Mouse (Mus musculus) hindbrain, embryonic 14.5 days (tissue): ENCODE results near the gene Tdrd9. TPM values are rescaled to one million over a fixed set of nuclear protein-coding genes. Genes with fewer than 3 reads are reported as not detected.

ENCODE experiments used
- ATAC-seq: fragments of 200-750 bp; cut with Nextera tagmentation; 2 replicates; pipeline ENCODE4 v1.8.0; 2017; ENCODE audit warnings: moderate number of reproducible peaks, mild to moderate bottlenecking, moderate TSS enrichment, moderate library complexity; ENCODE audit not compliant: low FRiP score
- DNase-seq: peaks from one replicate; pipeline ENCODE4 v3.0.0-alpha.2; 2015; ENCODE audit warnings: low spot score
- H3K27ac ChIP-seq: fragments of 300-500 bp; sonication (generic); 2 replicates; pipeline ENCODE4 v1.5.1; 2014; ENCODE audit warnings: mild to moderate bottlenecking, moderate library complexity
- H3K27me3 ChIP-seq: fragments of 300-500 bp; sonication (generic); 2 replicates; pipeline ENCODE4 v1.6.1; 2014; ENCODE audit warnings: mild to moderate bottlenecking, low read length, mixed read lengths; ENCODE audit not compliant: control insufficient read depth, insufficient read depth
- H3K36me3 ChIP-seq: fragments of 300-500 bp; sonication (generic); replicated peaks from 2 replicates; pipeline ENCODE4 v1.6.1; 2014; ENCODE audit not compliant: control insufficient read depth, insufficient read depth
- H3K4me1 ChIP-seq: fragments of 300-500 bp; sonication (generic); replicated peaks from 2 replicates; pipeline ENCODE4 v1.6.1; 2014; ENCODE audit warnings: antibody characterized with exemption, low read length, mixed read lengths; ENCODE audit not compliant: control insufficient read depth, insufficient read depth
- H3K4me2 ChIP-seq: fragments of 300-500 bp; sonication (generic); replicated peaks from 2 replicates; pipeline ENCODE4 v1.6.1; 2014; ENCODE audit warnings: mild to moderate bottlenecking, moderate library complexity
- H3K4me3 ChIP-seq: fragments of 300-500 bp; sonication (generic); replicated peaks from 2 replicates; pipeline ENCODE4 v1.5.1; 2014; ENCODE audit warnings: mild to moderate bottlenecking, low read length
- H3K9ac ChIP-seq: fragments of 300-500 bp; sonication (generic); 2 replicates; pipeline ENCODE4 v1.6.1; 2014
- H3K9me3 ChIP-seq: fragments of 300-500 bp; sonication (generic); 2 replicates; pipeline ENCODE4 v1.6.1; 2016; ENCODE audit warnings: low read length; ENCODE audit not compliant: control insufficient read depth
- WGBS: fragments of 180-500 bp; shearing (Covaris S2); extraction: QIAGEN DNeasy Blood & Tissue Kit; methylation state at CpG from one replicate; pipeline ENCODE4 v1.1.7; 2014; 5-methylcytosine and 5-hydroxymethylcytosine counted together
- polyA plus RNA-seq: library from polyadenylated mRNA; unstranded; fragments of >200 nt; fragmentation: Nextera tagmentation; extraction: Ambion mirVana; gene quantifications from 2 replicates; pipeline ENCODE4 v1.2.1, GENCODE M21; 2014

The Tdrd9 gene
- polyA plus RNA-seq, 1 experiment from 2014 or later: 0.48 TPM

DNA sequence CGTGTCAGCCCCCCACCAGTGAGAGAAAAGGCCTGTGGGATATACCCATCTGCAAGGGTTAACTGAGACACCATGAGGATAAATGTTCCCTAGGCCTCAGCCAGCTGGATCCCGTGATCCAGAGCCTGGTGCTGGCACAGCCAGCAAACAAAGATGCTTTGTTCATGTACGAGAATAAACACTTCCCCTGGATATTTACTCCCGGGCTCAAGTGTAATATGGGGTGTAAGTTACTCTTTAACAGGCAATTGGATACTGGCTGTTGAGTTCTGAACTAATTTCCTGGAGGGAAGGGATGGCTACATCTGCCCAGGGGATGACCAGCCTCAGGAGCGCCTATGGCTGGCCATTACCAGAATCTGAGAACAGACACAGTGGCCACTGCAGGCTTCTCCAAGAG is 19.7 kb upstream of the Tdrd9 start:
- no peak overlapping the region for H3K4me3 ChIP-seq
- no peak overlapping the region for H3K27ac ChIP-seq
- DNase-seq (no peak), ATAC-seq (no peak)
- no peaks in the 10 kb centered on the region for H3K36me3 ChIP-seq
- WGBS: 46% methylated on average over 5 of the region's 5 CpGs
- no peaks in the 10 kb centered on the region; the same call in 1 of the 2 replicates for H3K4me1 ChIP-seq
- H3K9me3 ChIP-seq: no peaks in the 10 kb centered on the region
- no peak overlapping the region for H3K9ac ChIP-seq
- no peak overlapping the region for H3K4me2 ChIP-seq
- H3K27me3 ChIP-seq: no peaks in the 10 kb centered on the region

DNA sequence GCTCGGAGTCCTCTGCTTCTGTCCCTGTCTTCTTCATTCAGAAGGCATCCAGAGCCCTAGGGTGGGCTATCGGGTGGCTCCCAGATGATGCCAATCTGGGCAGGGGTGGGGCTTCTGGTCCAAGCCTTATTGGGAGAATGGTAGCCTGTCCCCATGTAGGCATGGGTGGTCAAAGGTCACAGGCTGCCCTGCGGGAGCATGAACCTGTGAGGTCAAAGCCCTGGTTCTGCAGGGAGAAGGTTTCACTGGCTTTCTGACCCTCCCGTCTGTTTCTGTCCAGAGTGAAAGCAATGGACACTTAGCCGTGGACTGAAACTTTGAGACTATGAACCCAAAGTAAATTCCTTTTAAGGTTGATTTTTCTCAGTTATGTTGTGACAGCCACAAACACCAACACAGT is 15.2 kb upstream of the Tdrd9 start:
- 79% methylated on average over 5 of the region's 5 CpGs for WGBS
- DNase-seq (no peak), ATAC-seq (no peak)
- Histone ChIP-seq H3K36me3 (peaks cover 21% of the 10 kb centered on the region), H3K9me3 (no peaks in the 10 kb centered on the region), H3K4me2 (no peak overlapping the region), H3K9ac (no peak overlapping the region), H3K27me3 (no peaks in the 10 kb centered on the region), H3K27ac (no peak overlapping the region), H3K4me1 (no peaks in the 10 kb centered on the region; the same call in 1 of the 2 replicates), H3K4me3 (no peak overlapping the region)

DNA sequence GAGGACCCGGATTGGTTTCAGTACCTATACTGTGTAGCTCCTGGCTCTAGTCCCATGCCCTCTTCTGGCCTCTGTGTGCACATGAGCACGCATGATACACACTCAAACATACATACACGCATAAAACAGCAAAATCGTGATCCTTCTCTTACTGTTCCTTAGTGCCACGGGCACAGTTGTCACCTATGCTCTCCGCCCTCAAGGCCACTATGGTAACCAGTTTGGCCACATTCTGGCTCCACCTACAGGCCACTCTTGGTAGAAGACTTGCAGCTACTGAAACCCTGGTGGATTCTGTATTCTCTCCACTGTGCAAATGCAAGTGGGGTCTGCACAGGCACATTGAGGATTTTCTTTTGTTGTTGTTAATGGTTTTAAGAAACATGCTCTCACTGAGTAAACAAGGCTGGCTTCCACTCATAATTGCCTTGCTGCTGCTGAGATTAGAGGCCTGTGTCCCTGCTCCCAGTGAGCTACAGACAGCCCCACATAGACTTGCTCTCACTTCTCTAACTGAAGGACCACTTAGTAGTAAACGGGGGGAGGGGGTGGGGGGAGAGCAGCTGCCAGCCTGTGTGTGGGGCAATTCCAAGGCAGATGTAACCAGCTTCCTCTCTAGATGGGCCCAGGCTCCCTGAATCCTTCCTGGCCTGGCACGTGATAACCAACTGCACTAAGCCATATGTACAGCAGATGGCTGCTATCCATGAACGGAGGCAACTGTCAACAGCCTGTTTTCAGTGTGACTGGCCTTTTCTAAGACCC is 13.1 kb upstream of the Tdrd9 start:
- Histone ChIP-seq H3K4me2 (no peak overlapping the region), H3K4me1 (no peaks in the 10 kb centered on the region), H3K36me3 (peaks cover 40% of the 10 kb centered on the region), H3K27me3 (no peaks in the 10 kb centered on the region), H3K4me3 (no peak overlapping the region), H3K9me3 (no peaks in the 10 kb centered on the region), H3K9ac (no peak overlapping the region), H3K27ac (no peak overlapping the region)
- peak; percentile 57 for ATAC-seq
- 52% methylated on average over 9 of the region's 9 CpGs for WGBS
- DNase-seq: peak; percentile 72

DNA sequence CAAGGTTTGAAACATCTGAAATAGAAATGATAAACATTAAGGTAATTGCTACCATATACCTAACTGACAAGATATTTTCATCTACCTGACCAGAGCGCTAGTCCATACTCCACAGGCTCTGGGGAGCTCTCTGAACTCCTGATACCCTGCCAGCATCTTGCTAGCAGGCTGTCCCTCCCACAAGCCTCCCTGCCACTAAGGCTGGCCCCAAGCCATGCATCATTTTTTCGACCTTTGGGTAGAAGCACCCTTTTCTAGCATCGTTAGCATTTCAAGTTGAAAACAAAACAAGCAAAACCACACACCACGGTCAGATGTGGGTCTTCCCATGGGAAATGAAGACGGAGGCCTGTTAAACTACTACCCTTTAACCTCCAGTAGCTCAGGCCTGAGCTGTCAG is 8.0 kb upstream of the Tdrd9 start:
- DNase-seq: no peak
- Histone ChIP-seq H3K4me1 (peaks cover 12% of the 10 kb centered on the region), H3K27me3 (no peaks in the 10 kb centered on the region), H3K9ac (no peak overlapping the region), H3K36me3 (peaks cover 40% of the 10 kb centered on the region), H3K4me3 (no peak overlapping the region), H3K9me3 (no peaks in the 10 kb centered on the region), H3K4me2 (no peak overlapping the region), H3K27ac (no peak overlapping the region)
- no peak for ATAC-seq
- WGBS: 85% methylated on average over 5 of the region's 5 CpGs

DNA sequence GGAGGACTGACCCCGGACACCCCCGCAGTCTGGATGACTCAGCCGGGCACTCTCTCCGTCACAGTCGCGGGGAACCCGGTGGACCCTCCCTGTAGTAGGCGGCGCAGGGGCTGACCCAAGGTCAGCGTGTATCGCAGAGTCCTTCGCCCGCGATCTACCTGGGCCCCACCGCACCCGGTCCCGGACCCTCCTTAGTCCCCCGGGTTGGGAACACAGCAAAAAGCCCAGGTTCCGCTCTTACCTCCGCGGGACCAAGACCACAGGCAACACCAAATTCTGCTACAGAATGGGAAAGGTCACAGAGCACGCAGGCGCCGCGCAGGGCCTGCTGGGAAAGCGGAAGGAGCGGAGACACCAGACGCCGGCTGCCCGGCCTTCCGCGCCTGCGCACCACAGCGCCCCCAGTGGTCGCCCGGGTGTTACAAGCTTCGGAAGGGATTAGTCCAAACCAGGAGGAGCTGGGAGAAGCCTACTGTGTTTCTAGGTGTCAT is 4.6 kb upstream of the Tdrd9 start, which contains the start of gene Atp5mpl:
TSS of gene Atp5mpl (minus strand) at position 295 of the 491 bp plus-strand sequence.
- under 1% methylated on average over 37 of the region's 37 CpGs for WGBS
- H3K9me3 ChIP-seq: no peaks in the 10 kb centered on the region
- peak within 1 kb of the TSS; percentile 12; the same call in 1 of the 2 replicates for H3K27ac ChIP-seq
- H3K4me1 ChIP-seq: peaks cover 12% of the 10 kb centered on the region
- ATAC-seq (peak; percentile 92), DNase-seq (peak; percentile 97)
- peak within 1 kb of the TSS; percentile 86 for H3K4me2 ChIP-seq
- H3K4me3 ChIP-seq: peak within 1 kb of the TSS; percentile 52
- no peaks in the 10 kb centered on the region for H3K27me3 ChIP-seq
- H3K36me3 ChIP-seq: peaks cover 14% of the 10 kb centered on the region
- H3K9ac ChIP-seq: peak within 1 kb of the TSS; percentile 76

DNA sequence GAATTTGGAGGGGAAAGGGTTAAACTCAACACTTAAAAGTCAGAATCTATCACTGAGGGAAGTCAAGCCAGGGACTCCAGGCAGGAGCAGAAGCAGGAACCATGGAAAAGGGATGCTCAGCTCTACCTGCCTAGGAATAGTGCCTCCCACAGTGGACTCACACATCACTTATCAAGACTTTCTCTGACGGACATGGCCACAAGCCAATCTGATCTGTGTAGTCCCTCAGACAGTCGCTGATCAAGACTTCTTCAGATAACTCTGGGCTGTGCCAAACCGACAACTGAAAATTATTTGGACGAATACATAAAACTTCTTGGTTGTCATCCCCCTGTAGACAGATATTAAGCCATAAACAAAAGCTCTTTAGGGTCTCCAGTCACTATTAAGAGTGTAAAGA is 1.3 kb upstream of the Tdrd9 start:
- Histone ChIP-seq H3K4me2 (no peak overlapping the region), H3K36me3 (no peaks in the 10 kb centered on the region), H3K27me3 (no peaks in the 10 kb centered on the region), H3K9ac (no peak overlapping the region), H3K4me1 (peaks cover 12% of the 10 kb centered on the region), H3K4me3 (no peak overlapping the region), H3K27ac (no peak overlapping the region), H3K9me3 (no peaks in the 10 kb centered on the region)
- 87% methylated on average over 4 of the region's 4 CpGs for WGBS
- DNase-seq (no peak), ATAC-seq (no peak)

DNA sequence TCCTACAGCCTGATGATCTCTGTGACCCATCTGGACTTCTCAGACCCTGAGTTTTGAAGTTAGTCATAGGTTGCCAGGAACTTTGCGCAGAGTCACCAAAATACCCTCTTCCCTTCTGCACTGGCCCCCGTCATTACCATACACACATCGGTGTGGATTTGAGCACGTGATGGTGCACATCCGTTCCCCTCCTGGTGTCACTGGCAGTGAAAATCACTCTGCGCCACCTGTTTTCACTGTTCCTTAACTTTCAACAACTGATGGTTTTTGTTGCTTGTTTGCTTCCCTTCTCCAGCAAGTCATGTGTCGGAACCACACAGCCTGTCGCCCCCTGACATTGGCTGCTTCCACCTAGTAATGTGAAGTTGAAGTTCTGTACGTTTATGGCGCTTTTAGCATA is 1.1 kb downstream of the Tdrd9 start:
- H3K27ac ChIP-seq: no peak overlapping the region
- H3K36me3 ChIP-seq: no peaks in the 10 kb centered on the region
- WGBS: 90% methylated on average over 10 of the region's 10 CpGs
- no peak overlapping the region for H3K4me2 ChIP-seq
- no peaks in the 10 kb centered on the region for H3K27me3 ChIP-seq
- H3K9me3 ChIP-seq: no peaks in the 10 kb centered on the region
- no peak overlapping the region for H3K4me3 ChIP-seq
- DNase-seq (no peak), ATAC-seq (no peak)
- H3K9ac ChIP-seq: no peak overlapping the region
- peaks cover 8% of the 10 kb centered on the region; the same call in 1 of the 2 replicates for H3K4me1 ChIP-seq

DNA sequence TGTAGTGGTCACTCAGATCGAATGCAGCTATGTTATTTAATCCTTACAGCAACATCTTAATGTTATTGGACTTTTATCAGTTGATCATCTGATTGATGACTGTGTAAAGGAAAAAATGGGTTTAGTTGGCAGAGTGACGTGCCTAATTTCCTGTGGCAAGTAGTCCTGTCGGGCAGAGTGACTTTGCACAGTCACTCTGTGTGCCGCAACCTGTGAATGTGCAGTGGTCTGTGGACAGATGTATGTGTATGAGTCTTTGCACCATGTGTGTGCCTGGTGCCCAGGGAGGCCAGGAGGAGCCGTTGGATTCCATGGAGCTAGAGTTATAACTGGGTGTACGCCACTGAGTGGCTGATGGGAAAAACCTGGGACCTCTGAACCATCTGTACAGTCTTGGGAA is 3.2 kb downstream of the Tdrd9 start:
- DNase-seq: no peak
- 87% methylated on average over 6 of the region's 6 CpGs for WGBS
- H3K9me3 ChIP-seq: no peaks in the 10 kb centered on the region
- no peak overlapping the region for H3K9ac ChIP-seq
- no peaks in the 10 kb centered on the region for H3K36me3 ChIP-seq
- H3K27ac ChIP-seq: no peak overlapping the region
- no peak overlapping the region for H3K4me3 ChIP-seq
- no peak for ATAC-seq
- peaks cover 8% of the 10 kb centered on the region; the same call in 1 of the 2 replicates for H3K4me1 ChIP-seq
- no peaks in the 10 kb centered on the region for H3K27me3 ChIP-seq
- H3K4me2 ChIP-seq: no peak overlapping the region

DNA sequence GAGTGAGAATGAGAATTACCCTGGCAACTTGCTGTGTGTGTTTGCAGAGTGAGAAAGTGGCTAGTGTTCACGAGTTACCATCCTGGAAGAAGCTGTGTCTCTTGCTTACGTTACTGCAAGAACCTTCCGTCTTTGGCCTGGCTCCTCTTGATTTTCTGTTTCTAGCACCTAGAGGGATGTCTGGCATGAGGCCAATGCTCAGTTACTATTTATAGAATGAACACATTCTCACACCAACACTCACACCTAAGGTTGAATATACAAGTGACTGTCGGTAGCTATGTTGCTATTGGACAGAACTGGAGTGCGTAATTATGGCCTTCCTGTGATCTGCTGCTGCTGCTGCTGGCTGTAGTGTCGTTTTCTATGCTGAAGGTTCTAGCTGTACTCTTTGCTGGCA is 5.8 kb downstream of the Tdrd9 start:
- 65% methylated on average over 6 of the region's 6 CpGs for WGBS
- Histone ChIP-seq H3K4me1 (peaks cover 8% of the 10 kb centered on the region; the same call in 1 of the 2 replicates), H3K27ac (no peak overlapping the region), H3K4me2 (no peak overlapping the region), H3K36me3 (no peaks in the 10 kb centered on the region), H3K9ac (no peak overlapping the region), H3K9me3 (no peaks in the 10 kb centered on the region), H3K27me3 (no peaks in the 10 kb centered on the region), H3K4me3 (no peak overlapping the region)
- ATAC-seq (no peak), DNase-seq (no peak)
